Mouse (Mus musculus): ENCODE measurements at regions not wholly inside any gene's neighbourhood (a gene's known extent, or its start where the extent isn't known, plus 50 kb on each side); places are given as distances from the start of the nearest gene placed in this dataset.

DNA sequence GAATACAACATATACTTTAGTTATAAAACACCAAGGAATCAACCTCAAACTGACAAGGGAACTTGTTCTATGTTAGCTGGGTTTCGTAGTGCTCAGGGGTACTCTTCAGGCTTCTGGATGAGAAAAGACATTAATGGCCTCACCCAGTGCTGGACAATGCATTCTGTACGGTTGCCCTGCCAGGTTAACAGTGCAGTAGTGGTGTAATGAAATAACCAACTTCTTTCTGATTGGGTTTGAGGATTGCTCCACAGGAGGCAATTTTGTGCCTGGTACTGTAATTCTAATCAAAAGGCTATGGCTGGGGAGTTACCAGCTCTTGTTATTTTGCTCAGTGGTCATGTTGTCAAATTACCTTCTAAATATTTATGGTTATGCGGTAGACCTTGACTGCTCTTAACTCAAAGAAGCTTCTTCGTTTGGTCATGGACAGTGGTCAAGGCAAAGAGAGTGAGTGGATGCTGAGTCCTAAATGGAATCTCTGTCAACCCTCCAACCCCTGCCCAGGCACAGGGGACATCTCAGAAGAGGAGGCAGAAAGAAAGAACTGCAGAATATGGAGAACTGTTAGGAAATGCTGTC is 158.8 kb upstream of the B3gat2 start:
- H3K27me3 ChIP-seq = no peaks in the 10 kb centered on the region
- H3K36me3 ChIP-seq = no peaks in the 10 kb centered on the region
- H3K9ac ChIP-seq = no peak overlapping the region
- 91% methylated on average over 4 of the region's 4 CpGs for WGBS
- H3K4me3 ChIP-seq (replicated peaks) = no peak overlapping the region
- H3K27ac ChIP-seq (replicated peaks) = no peak overlapping the region
- H3K4me1 ChIP-seq = no peaks in the 10 kb centered on the region
- no peaks in the 10 kb centered on the region for H3K9me3 ChIP-seq (replicated peaks)
- no peak for ATAC-seq (ENCODE audit: insufficient number of reproducible peaks, low FRiP score, low TSS enrichment, low read depth)
- H3K4me2 ChIP-seq (replicated peaks) = no peak overlapping the region

DNA sequence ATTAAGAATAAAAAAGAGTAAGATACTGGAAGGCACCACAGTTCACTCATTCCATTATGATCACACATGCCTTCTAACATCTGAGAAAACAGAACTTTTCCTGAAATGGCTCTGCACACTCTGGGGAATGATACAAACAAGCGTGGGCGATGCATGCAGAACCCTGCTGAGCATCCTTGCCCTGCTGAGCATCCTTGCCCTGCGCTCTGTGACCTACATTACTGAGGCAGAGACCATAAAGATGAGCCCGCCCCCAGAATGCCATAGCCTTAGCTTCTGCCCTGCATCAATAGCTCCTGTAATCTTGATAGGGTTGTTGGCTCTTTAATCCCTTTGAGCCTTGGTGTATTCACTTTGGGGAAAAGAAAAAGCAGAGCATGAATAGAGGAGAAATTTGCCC is 132.2 kb upstream of the B3gat2 start:
- Histone ChIP-seq H3K4me3 (replicated peaks) (no peak overlapping the region), H3K9me3 (replicated peaks) (no peaks in the 10 kb centered on the region), H3K27ac (replicated peaks) (no peak overlapping the region), H3K27me3 (no peaks in the 10 kb centered on the region), H3K36me3 (no peaks in the 10 kb centered on the region), H3K4me2 (replicated peaks) (no peak overlapping the region), H3K9ac (no peak overlapping the region), H3K4me1 (no peaks in the 10 kb centered on the region)
- WGBS = 70% methylated on average over 4 of the region's 4 CpGs
- ATAC-seq (ENCODE audit: insufficient number of reproducible peaks, low FRiP score, low TSS enrichment, low read depth) = no peak

DNA sequence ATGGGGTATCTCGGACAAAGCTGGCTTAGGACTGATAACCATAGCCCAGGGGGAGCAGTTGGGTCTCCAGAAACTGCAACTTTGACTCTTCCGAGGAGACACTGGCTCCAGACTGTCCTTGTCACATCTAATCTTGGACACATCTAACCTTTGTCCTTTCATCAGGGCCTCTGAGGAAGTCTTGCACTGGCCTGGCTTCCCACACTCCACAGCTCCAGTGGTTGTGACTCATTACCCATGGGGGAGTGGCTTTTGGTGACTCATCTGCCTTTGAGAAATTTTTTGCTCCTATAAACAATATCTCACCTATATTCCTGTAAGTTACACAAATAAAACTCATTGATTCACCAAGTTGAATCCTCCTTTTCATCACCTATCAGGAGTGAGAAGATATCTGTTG is 116.5 kb upstream of the B3gat2 start:
- no peak overlapping the region for H3K4me3 ChIP-seq (replicated peaks)
- no peak overlapping the region for H3K4me2 ChIP-seq (replicated peaks)
- no peaks in the 10 kb centered on the region for H3K4me1 ChIP-seq
- no peaks in the 10 kb centered on the region for H3K27me3 ChIP-seq
- no peak for ATAC-seq (ENCODE audit: insufficient number of reproducible peaks, low FRiP score, low TSS enrichment, low read depth)
- H3K27ac ChIP-seq (replicated peaks) = no peak overlapping the region
- H3K9me3 ChIP-seq (replicated peaks) = no peaks in the 10 kb centered on the region
- WGBS = 81% methylated on average over 2 of the region's 2 CpGs
- H3K36me3 ChIP-seq = no peaks in the 10 kb centered on the region
- H3K9ac ChIP-seq = no peak overlapping the region

DNA sequence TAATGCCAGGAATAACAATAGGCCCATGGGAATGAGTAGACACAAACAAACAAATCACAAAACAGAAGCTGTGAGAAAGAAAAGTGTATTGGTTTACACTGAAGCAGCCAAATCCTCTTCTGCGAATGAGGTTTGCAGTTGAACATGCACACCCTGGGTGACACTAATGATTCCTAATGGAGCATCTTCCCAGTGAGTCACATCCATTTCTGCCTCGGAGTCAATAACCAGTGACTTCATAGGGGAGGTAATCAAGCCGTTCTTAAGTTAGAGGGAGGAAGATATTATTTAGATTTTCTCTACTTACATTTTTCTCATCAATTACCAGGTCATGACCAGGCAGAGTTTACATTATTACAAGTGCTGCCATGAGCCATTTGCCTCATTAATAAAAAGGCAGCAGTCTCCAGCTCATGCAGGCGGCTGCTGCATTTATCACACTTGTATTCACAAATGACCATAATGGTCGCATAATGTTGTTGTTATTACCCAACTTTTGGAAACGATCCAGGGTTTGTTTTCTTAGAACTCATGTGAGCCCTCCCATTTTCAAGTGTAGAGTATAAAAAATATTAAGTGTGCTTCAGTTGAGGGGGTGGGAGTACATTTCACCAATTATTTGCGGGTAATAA is 112.6 kb upstream of the B3gat2 start:
- H3K36me3 ChIP-seq = no peaks in the 10 kb centered on the region
- H3K4me2 ChIP-seq (replicated peaks) = no peak overlapping the region
- H3K9ac ChIP-seq = no peak overlapping the region
- no peaks in the 10 kb centered on the region for H3K27me3 ChIP-seq
- WGBS = 84% methylated on average over 7 of the region's 7 CpGs
- no peaks in the 10 kb centered on the region for H3K9me3 ChIP-seq (replicated peaks)
- H3K4me1 ChIP-seq = no peaks in the 10 kb centered on the region
- H3K27ac ChIP-seq (replicated peaks) = no peak overlapping the region
- no peak for ATAC-seq (ENCODE audit: insufficient number of reproducible peaks, low FRiP score, low TSS enrichment, low read depth)
- no peak overlapping the region for H3K4me3 ChIP-seq (replicated peaks)

DNA sequence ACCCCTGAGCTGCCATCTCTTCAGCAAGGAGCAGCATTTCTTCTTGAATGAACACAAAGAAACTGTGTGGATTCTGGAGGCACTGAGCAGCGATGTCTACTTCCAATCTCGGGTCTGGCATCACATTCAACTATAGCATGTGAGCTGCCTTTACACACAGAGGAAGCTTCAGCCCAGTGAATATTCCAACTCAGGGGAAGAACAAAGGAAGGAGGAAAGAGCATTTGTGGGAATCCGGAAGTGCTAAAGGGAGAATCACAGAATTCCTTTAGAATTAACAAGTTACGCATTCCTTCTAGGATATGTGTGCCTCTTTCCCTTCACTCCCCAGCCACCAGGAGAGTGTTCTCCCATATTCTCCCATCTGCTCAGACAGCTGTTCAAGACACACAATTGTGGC is 111.7 kb upstream of the B3gat2 start:
- no peaks in the 10 kb centered on the region for H3K36me3 ChIP-seq
- no peak overlapping the region for H3K4me2 ChIP-seq (replicated peaks)
- no peak overlapping the region for H3K27ac ChIP-seq (replicated peaks)
- no peak for ATAC-seq (ENCODE audit: insufficient number of reproducible peaks, low FRiP score, low TSS enrichment, low read depth)
- H3K4me1 ChIP-seq = no peaks in the 10 kb centered on the region
- no peak overlapping the region for H3K4me3 ChIP-seq (replicated peaks)
- no peaks in the 10 kb centered on the region for H3K9me3 ChIP-seq (replicated peaks)
- no peak overlapping the region for H3K9ac ChIP-seq
- WGBS = 68% methylated on average over 4 of the region's 4 CpGs
- H3K27me3 ChIP-seq = no peaks in the 10 kb centered on the region

DNA sequence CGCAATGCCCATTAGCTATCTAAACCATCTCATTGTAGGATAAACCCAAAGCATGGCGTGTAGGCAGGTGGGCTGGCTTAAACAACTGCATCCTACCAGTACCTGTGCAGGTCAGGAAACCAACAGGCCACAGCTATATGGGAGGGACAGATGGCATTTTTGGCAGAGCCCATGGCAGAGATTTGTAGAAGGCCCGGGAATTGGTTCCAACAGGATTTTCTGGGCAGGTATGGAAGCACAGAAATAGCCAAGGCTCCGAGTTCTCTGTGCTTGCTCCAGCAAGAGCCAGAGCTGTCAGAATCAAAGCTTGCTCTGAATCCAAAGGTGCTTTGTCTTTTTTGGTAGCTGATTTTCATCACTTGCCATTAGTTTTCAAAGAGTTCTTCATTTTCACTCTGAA is 107.9 kb upstream of the B3gat2 start:
- Histone ChIP-seq H3K4me1 (no peaks in the 10 kb centered on the region), H3K27me3 (no peaks in the 10 kb centered on the region), H3K9me3 (replicated peaks) (no peaks in the 10 kb centered on the region), H3K4me3 (replicated peaks) (no peak overlapping the region), H3K27ac (replicated peaks) (no peak overlapping the region), H3K4me2 (replicated peaks) (no peak overlapping the region), H3K36me3 (no peaks in the 10 kb centered on the region), H3K9ac (no peak overlapping the region)
- WGBS = 90% methylated on average over 4 of the region's 4 CpGs
- ATAC-seq (ENCODE audit: insufficient number of reproducible peaks, low FRiP score, low TSS enrichment, low read depth) = no peak

DNA sequence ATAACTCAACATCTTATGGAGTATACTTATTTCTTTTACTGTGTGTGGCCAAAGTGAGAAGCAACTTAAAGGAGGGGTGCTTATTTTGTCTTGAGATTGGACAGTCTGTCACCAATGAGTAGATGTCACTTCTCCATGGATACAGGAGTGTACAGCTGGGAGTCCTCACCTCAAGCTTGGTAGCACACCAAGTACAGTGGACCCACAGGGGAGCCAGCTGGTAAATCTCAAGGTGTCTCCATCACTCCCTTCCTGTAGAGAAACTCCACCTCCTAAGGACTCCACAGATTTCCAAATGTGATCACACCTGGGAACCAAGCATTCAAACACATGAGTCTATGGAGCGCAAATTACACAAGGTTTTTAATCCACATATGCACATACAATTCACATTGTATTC is 105.8 kb upstream of the B3gat2 start:
- no peak overlapping the region for H3K4me2 ChIP-seq (replicated peaks)
- no peaks in the 10 kb centered on the region for H3K36me3 ChIP-seq
- H3K9ac ChIP-seq = no peak overlapping the region
- H3K4me1 ChIP-seq = no peaks in the 10 kb centered on the region
- 93% methylated on average over 1 of the region's 1 CpGs for WGBS
- no peaks in the 10 kb centered on the region for H3K27me3 ChIP-seq
- H3K4me3 ChIP-seq (replicated peaks) = no peak overlapping the region
- H3K27ac ChIP-seq (replicated peaks) = no peak overlapping the region
- no peaks in the 10 kb centered on the region for H3K9me3 ChIP-seq (replicated peaks)
- ATAC-seq (ENCODE audit: insufficient number of reproducible peaks, low FRiP score, low TSS enrichment, low read depth) = no peak

DNA sequence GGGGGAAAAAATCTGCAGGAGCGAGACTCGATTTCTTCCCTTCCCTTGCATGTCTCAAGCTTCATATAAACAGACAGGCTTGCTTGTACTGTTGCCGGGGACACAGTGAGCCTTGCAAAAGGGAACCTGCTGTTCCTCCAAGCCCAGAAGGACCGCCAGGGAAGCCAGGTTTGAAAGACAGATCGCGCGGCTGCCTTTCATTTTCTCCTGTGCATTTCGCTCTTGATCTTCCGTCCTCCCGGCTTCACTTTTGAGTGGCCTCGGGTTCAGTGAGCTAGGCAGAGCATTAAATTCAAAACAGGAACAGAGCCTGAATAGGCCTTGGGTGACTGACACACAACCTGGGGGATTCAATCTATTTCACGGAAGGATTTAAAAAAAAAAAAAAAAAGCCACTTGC is 105.3 kb upstream of the B3gat2 start:
- H3K4me2 ChIP-seq (replicated peaks) = peak overlapping the region; percentile 28; the same call in 1 of the 2 replicates

DNA sequence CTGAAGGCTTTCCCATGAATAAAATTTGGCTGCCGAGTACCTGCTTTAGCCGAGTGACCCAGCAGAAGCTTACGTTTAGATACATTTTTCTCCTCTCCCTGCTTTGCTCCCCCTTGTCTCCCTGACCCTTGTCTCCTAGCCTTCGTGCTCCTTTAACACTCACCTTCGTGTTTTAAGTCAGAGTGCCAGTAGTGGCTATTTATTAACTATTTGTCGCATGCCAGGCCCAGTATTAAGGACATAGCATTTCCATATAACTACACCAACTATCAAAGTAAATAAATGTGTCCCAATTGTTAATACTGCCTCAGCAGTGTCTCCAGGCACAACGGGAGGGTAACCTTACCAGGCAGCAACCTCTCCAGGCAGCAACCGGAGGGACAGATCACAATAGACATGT is 104.8 kb upstream of the B3gat2 start:
- Histone ChIP-seq H3K4me3 (replicated peaks) (no peak overlapping the region), H3K27ac (replicated peaks) (no peak overlapping the region), H3K9ac (no peak overlapping the region), H3K4me2 (replicated peaks) (peak overlapping the region; percentile 28; the same call in 1 of the 2 replicates), H3K27me3 (no peaks in the 10 kb centered on the region), H3K4me1 (no peaks in the 10 kb centered on the region), H3K9me3 (replicated peaks) (no peaks in the 10 kb centered on the region), H3K36me3 (no peaks in the 10 kb centered on the region)
- WGBS = 55% methylated on average over 8 of the region's 8 CpGs
- no peak for ATAC-seq (ENCODE audit: insufficient number of reproducible peaks, low FRiP score, low TSS enrichment, low read depth)

More for the DNA sequence above, 105.3 kb upstream of the B3gat2 start:
- ATAC-seq (ENCODE audit: insufficient number of reproducible peaks, low FRiP score, low TSS enrichment, low read depth) = no peak
- no peaks in the 10 kb centered on the region for H3K36me3 ChIP-seq
- 22% methylated on average over 12 of the region's 12 CpGs for WGBS
- H3K9me3 ChIP-seq (replicated peaks) = no peaks in the 10 kb centered on the region
- H3K27me3 ChIP-seq = no peaks in the 10 kb centered on the region
- H3K4me3 ChIP-seq (replicated peaks) = 0 out of 2 replicates have a peak overlapping the region, but pooled peaks have one; percentile 10
- H3K27ac ChIP-seq (replicated peaks) = no peak overlapping the region
- H3K4me1 ChIP-seq = no peaks in the 10 kb centered on the region
- H3K9ac ChIP-seq = no peak overlapping the region

DNA sequence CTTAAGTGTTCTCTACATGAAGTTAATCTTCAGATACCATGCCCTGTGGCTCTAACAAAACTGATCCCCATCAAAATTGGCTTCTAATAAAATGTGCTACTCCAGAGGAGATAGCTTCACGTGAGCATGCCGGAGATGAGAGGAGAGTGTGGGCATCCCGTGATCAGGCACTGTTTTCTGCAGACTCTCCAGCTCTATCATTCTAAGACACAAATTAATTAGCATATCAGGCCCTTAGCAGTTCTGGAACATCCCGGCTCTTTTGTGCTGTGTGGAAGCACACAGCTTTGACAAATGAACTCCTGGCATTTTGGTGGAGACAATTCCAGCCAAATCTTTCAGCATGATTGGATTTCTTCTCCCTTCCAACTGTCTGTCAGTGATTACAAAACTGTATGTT is 91.0 kb upstream of the B3gat2 start:
- no peak overlapping the region for H3K4me3 ChIP-seq (replicated peaks)
- no peak overlapping the region for H3K4me2 ChIP-seq (replicated peaks)
- H3K27ac ChIP-seq (replicated peaks) = no peak overlapping the region
- H3K9ac ChIP-seq = no peak overlapping the region
- no peaks in the 10 kb centered on the region for H3K27me3 ChIP-seq
- no peaks in the 10 kb centered on the region for H3K4me1 ChIP-seq
- no peak for ATAC-seq (ENCODE audit: insufficient number of reproducible peaks, low FRiP score, low TSS enrichment, low read depth)
- no peaks in the 10 kb centered on the region for H3K36me3 ChIP-seq
- 76% methylated on average over 4 of the region's 4 CpGs for WGBS
- H3K9me3 ChIP-seq (replicated peaks) = no peaks in the 10 kb centered on the region

DNA sequence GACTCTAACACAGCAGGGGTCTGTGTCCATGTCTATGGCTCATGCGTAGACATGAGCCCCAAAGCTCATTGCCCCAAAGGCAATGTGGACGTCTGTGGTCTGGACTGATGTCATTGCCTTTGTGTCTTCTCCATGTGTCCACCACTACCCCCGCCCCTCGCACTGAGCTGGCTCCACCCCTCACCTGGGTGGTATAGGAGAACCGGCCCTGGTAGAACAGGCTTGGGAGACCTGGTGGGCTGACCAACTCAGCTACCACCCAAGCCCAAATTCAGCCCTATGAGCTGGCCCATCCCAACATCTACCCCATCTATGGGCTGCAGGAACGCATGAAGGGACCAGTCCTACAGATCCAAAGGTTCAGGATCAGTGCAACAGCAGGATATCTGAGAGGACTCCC is 87.2 kb upstream of the B3gat2 start:
- no peak overlapping the region for H3K4me2 ChIP-seq (replicated peaks)
- no peaks in the 10 kb centered on the region for H3K4me1 ChIP-seq
- no peak for ATAC-seq (ENCODE audit: insufficient number of reproducible peaks, low FRiP score, low TSS enrichment, low read depth)
- H3K36me3 ChIP-seq = no peaks in the 10 kb centered on the region
- no peak overlapping the region for H3K4me3 ChIP-seq (replicated peaks)
- no peak overlapping the region for H3K9ac ChIP-seq
- WGBS = 84% methylated on average over 6 of the region's 6 CpGs
- H3K9me3 ChIP-seq (replicated peaks) = no peaks in the 10 kb centered on the region
- H3K27me3 ChIP-seq = no peaks in the 10 kb centered on the region
- H3K27ac ChIP-seq (replicated peaks) = no peak overlapping the region

DNA sequence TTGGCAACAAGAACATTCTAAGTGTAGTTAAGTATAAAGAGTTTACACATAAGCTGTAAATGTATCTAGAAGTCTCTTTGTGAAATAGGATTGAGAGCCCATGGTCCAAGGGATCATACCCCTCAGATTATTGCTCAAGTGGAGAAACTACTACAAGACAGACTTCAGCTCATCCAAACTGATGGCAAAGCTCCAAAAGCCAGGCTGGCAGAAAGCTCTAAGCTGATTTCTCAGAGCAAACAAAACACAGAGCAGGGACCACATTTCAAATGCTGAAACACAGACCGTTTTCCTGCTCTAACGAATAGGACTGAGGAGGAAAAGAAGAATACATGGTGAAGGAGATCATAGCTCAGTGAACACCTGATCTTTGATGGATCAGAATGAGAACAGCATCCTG is 85.3 kb upstream of the B3gat2 start:
- H3K4me3 ChIP-seq (replicated peaks) = no peak overlapping the region
- H3K4me2 ChIP-seq (replicated peaks) = no peak overlapping the region
- no peaks in the 10 kb centered on the region for H3K27me3 ChIP-seq
- 85% methylated on average over 2 of the region's 2 CpGs for WGBS
- ATAC-seq (ENCODE audit: insufficient number of reproducible peaks, low FRiP score, low TSS enrichment, low read depth) = no peak
- H3K27ac ChIP-seq (replicated peaks) = no peak overlapping the region
- H3K36me3 ChIP-seq = no peaks in the 10 kb centered on the region
- H3K9me3 ChIP-seq (replicated peaks) = no peaks in the 10 kb centered on the region
- H3K4me1 ChIP-seq = no peaks in the 10 kb centered on the region
- no peak overlapping the region for H3K9ac ChIP-seq
